Mouse (Mus musculus) kidney, adult 2 months (tissue): ENCODE measurements at regions not wholly inside any gene's neighbourhood (a gene's known extent, or its start where the extent isn't known, plus 50 kb on each side); places are given as distances from the start of the nearest gene placed in this dataset.

Source experiments
- CTCF ChIP-seq: fragments of 200-500 bp; conservative IDR thresholded peaks from 2 replicates; pipeline ENCODE4 v1.5.1; 2011; ENCODE audit warnings: low read depth, mild to moderate bottlenecking, control low read depth, low read length, moderate library complexity, mixed read lengths; ENCODE audit not compliant: insufficient read depth, insufficient read length
- POLR2A ChIP-seq: fragments of 200-500 bp; IDR thresholded peaks from one replicate; pipeline ENCODE4 v1.6.1; 2011; ENCODE audit warnings: low read depth, low read length, control low read depth

GRCm38 (mm10) chr7:122873386-122873785 is 92.1 kb upstream of the Rbbp6 start:
- no peak for TF ChIP-seq CTCF
- no peak for TF ChIP-seq POLR2A
